Mouse (Mus musculus) Patski (cell line): Measurements from ENCODE around the gene Stard13. TPM values are rescaled to one million over a fixed set of nuclear protein-coding genes. Genes with fewer than 3 reads are reported as not detected.

Experiments used
- ATAC-seq: fragments of 100-300 bp; one replicate; pipeline ENCODE4 v1.8.0; 2021
- CTCF ChIA-PET: fragments of 350-600 bp; sonication (Branson Sonifier 250); formaldehyde crosslinking; loops from one replicate; lab custom pipeline; 2022; ENCODE audit warnings: inconsistent platforms; lab: Charles Lee
- POLR2A ChIA-PET: fragments of 350-600 bp; sonication (Branson Sonifier 250); formaldehyde crosslinking; loops from one replicate; lab custom pipeline; 2022; ENCODE audit warnings: antibody characterized with exemption, inconsistent platforms; lab: Charles Lee
- DNase-seq: peaks from one replicate; pipeline ENCODE4 v3.0.0-alpha.2; 2011; ENCODE audit warnings: low read depth, low spot score
- H3K27me3 ChIP-seq: fragments of 371-371 bp; one replicate; pipeline ENCODE4 v1.5.1; 2021
- CTCF ChIP-seq: fragments of 100-300 bp; IDR thresholded peaks from one replicate; pipeline ENCODE4 v1.5.1; 2021
- in situ Hi-C: fragments of 300-500 bp; cut with MboI; formaldehyde crosslinking; loops from 3 replicates; pipeline ENCODE4 v1.11.1; 2018; ENCODE audit warnings: low pct_unique_long_range_greater_than_20kb, mixed read lengths
- polyA plus RNA-seq: library from polyadenylated mRNA; unstranded; gene quantifications from one replicate; pipeline ENCODE4 v1.2.3, GENCODE M21; 2021

Gene Stard13
- polyA plus RNA-seq, 1 experiment from 2014 or later, result 59.4 TPM

GRCm38 (mm10) chr5:151202925-151203324, 30.7 kb downstream of the Stard13 start:
- TF ChIP-seq CTCF, result no peak
- ChIA-PET POLR2A (interaction anchor here (0.5 kb wide), 1 partner anchor 112 kb away, joined by 7 read pairs; no protein-coding TSS in a partner anchor), CTCF (no interaction called here)
- ATAC-seq, result peak; percentile 97
- in situ Hi-C loops, result no loop called here
- peak; percentile 75 for DNase-seq
- H3K27me3 ChIP-seq, result no peaks in the 10 kb centered on the region

- no peak for TF ChIP-seq CTCF
- ATAC-seq (no peak), DNase-seq (no peak)
- in situ Hi-C loops, result no loop called here
- H3K27me3 ChIP-seq, result no peaks in the 10 kb centered on the region
- CTCF ChIA-PET, result interaction anchor here (1.0 to 1.2 kb wide), 3 partner anchors 10 to 50 kb away, joined by 3 read pairs; no protein-coding TSS in a partner anchor
- POLR2A ChIA-PET, result no interaction called here
Measured at GRCm38 (mm10) chr5:151201220-151201619, 32.4 kb downstream of the Stard13 start.

- DNase-seq (no peak), ATAC-seq (no peak)
- TF ChIP-seq CTCF, result no peak
- in situ Hi-C loops, result no loop called here
- ChIA-PET POLR2A (no interaction called here), CTCF (interaction anchor here (3.0 kb wide), 1 partner anchor 11 kb away, joined by 8 read pairs; no protein-coding TSS in a partner anchor)
- H3K27me3 ChIP-seq, result no peaks in the 10 kb centered on the region
Measured at GRCm38 (mm10) chr5:151199235-151199634, 34.4 kb downstream of the Stard13 start.

- CTCF ChIA-PET, result no interaction called here
- no peak for ATAC-seq
- in situ Hi-C loops, result no loop called here
- no peak for TF ChIP-seq CTCF
- POLR2A ChIA-PET, result no interaction called here
- DNase-seq, result no peak
- no peaks in the 10 kb centered on the region for H3K27me3 ChIP-seq
Measured at GRCm38 (mm10) chr5:151196603-151197272, 36.9 kb downstream of the Stard13 start.

GRCm38 (mm10) chr5:151193885-151194520, 39.6 kb downstream of the Stard13 start:
- CTCF ChIA-PET, result interaction anchor here (1.2 to 1.4 kb wide), 2 partner anchors 52 to 138 kb away, joined by 3 read pairs; no protein-coding TSS in a partner anchor

GRCm38 (mm10) chr5:151192266-151192665, 41.4 kb downstream of the Stard13 start:
- CTCF ChIA-PET, result no interaction called here
- no peak for TF ChIP-seq CTCF
- no peaks in the 10 kb centered on the region for H3K27me3 ChIP-seq
- in situ Hi-C loops, result no loop called here
- no peak for ATAC-seq
- POLR2A ChIA-PET, result no interaction called here
- no peak for DNase-seq

More at GRCm38 (mm10) chr5:151193885-151194520, 39.6 kb downstream of the Stard13 start:
- ATAC-seq (no peak), DNase-seq (no peak)
- in situ Hi-C loops, result no loop called here
- POLR2A ChIA-PET, result no interaction called here
- no peaks in the 10 kb centered on the region for H3K27me3 ChIP-seq
- no peak for TF ChIP-seq CTCF

GRCm38 (mm10) chr5:151190764-151191163, 42.9 kb downstream of the Stard13 start:
- no peak for TF ChIP-seq CTCF
- POLR2A ChIA-PET, result interaction anchor here (0.6 to 0.8 kb wide), 5 partner anchors 59 to 384 kb away, joined by 3 to 7 read pairs (median 3); no protein-coding TSS in a partner anchor
- DNase-seq (no peak), ATAC-seq (no peak)
- CTCF ChIA-PET, result interaction anchor here (0.7 to 5.6 kb wide), 6 partner anchors 10 to 521 kb away, joined by 3 to 21 read pairs (median 3); no protein-coding TSS in a partner anchor
- H3K27me3 ChIP-seq, result no peaks in the 10 kb centered on the region
- in situ Hi-C loops, result no loop called here

GRCm38 (mm10) chr5:151189789-151190378, 43.8 kb downstream of the Stard13 start:
- TF ChIP-seq CTCF, result no peak
- peak; percentile 85 for ATAC-seq
- CTCF ChIA-PET, result interaction anchor here (0.7 to 5.6 kb wide), 6 partner anchors 9 to 520 kb away, joined by 3 to 21 read pairs (median 4); no protein-coding TSS in a partner anchor
- in situ Hi-C loops, result loop anchor here (10.0 kb wide), 1 partner anchor 175 kb away; no protein-coding TSS in a partner anchor
- POLR2A ChIA-PET, result interaction anchor here (0.7 to 1.5 kb wide), 5 partner anchors 13 to 81 kb away, joined by 3 to 5 read pairs (median 3); partner anchors contain the start of gene Stard13
- DNase-seq, result peak; percentile 65
- H3K27me3 ChIP-seq, result no peaks in the 10 kb centered on the region

GRCm38 (mm10) chr5:151189321-151189720, 44.3 kb downstream of the Stard13 start:
- TF ChIP-seq CTCF, result no peak
- ChIA-PET POLR2A (interaction anchor here (0.7 to 1.5 kb wide), 5 partner anchors 12 to 81 kb away, joined by 3 to 5 read pairs (median 3); partner anchors contain the start of gene Stard13), CTCF (interaction anchor here (0.9 to 5.6 kb wide), 8 partner anchors 9 to 205 kb away, joined by 3 to 21 read pairs (median 4); no protein-coding TSS in a partner anchor)
- DNase-seq (no peak), ATAC-seq (no peak)
- in situ Hi-C loops, result loop anchor here (10.0 kb wide), 1 partner anchor 175 kb away; no protein-coding TSS in a partner anchor
- H3K27me3 ChIP-seq, result no peaks in the 10 kb centered on the region

- in situ Hi-C loops, result loop anchor here (10.0 kb wide), 1 partner anchor 176 kb away; no protein-coding TSS in a partner anchor
- DNase-seq, result no peak
- ATAC-seq, result no peak
- no peak for TF ChIP-seq CTCF
- no peaks in the 10 kb centered on the region for H3K27me3 ChIP-seq
- ChIA-PET POLR2A (interaction anchor here (0.6 to 1.5 kb wide), 5 partner anchors 12 to 371 kb away, joined by 3 to 5 read pairs (median 4); partner anchors contain the start of gene Stard13), CTCF (interaction anchor here (0.9 to 5.6 kb wide), 9 partner anchors 10 to 206 kb away, joined by 3 to 21 read pairs (median 3); no protein-coding TSS in a partner anchor)
Measured at GRCm38 (mm10) chr5:151188659-151189058, 45.0 kb downstream of the Stard13 start.
